Mouse (Mus musculus): ENCODE measurements around the gene Macrod1.
A peak's percentile ranks its signal among the peaks of the same experiment; 100 is the strongest.

The Macrod1 gene

DNA sequence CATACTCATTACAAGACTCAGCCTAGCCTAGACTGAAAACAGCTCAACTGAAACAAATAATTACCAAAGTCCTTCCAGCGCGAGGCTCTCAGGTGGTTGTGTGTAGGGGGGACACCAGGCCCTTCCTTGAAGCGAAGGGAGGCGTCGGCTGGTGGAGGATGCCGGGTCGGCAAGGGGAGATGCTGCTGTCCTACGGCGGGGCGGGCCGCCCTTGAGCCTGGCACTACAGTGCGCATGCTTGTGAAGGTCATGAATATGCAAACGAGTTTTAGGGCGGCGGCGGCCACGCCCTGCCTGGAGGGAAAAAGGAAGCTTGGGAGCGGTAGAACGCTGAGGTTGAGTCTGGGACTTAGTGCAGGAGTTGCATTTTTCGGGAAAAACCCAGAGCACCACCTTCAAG lies 87.2 kb downstream of the Macrod1 start:
- no peak for DNase-seq

DNA sequence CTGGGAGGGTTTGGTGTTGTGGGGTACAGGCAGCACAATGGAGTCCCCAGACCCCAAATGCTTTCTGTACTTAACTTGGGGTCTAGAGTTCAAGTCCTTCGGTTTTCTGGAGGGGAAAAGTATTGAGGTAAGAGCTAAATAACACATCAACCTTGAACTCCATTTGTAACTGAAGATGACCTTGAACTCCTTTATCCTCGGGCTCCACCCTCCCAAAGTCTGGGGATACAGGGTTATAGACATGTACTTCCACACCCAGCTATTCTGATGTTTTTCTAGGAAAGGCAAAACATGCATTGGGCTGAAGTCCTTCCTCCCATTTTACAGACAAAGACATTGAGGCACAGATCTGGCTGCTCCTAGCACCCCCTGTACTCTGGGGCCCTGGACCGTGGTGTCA lies 87.8 kb downstream of the Macrod1 start:
- no peak for DNase-seq

DNA sequence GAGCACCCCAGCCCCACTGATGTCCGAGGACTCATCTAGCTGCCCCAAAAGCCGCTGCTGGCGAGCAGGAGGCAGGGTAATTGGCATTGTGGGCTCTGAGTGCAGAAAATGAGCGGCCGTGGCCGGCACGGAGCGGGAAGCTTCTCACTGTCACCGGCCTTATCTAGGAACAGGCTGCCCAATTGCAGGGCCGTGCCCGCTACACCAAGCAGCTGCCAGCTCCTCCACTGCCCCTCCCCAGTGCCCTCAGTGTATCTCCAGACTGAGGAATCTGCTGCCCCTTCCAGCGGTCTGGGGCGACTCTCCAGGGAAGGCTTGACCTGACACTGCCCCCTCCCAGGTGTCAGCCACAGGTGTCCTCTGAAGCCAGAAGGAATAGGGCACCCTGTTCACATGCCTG lies 89.8 kb downstream of the Macrod1 start:
- no peak for DNase-seq

DNA sequence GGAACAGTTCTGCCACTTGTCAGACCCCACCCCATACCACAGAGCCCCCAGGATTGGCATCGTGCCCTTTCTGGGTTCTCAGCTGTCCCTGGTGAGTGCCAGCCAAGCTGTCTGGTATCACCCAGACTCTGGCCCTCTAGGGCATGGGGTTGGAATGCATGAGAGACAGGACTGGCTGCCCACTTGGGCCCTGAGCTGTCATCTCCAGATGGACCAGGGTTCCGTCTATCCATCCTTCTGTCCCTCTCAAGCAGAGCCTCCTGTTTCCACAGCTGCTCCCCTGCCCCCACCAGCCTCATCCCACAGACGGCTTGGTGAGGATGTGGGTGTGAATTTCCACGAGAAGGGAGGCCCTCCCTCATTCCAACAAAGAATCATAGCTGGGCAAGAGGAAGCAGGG lies 91.5 kb downstream of the Macrod1 start:
- no peak for DNase-seq

DNA sequence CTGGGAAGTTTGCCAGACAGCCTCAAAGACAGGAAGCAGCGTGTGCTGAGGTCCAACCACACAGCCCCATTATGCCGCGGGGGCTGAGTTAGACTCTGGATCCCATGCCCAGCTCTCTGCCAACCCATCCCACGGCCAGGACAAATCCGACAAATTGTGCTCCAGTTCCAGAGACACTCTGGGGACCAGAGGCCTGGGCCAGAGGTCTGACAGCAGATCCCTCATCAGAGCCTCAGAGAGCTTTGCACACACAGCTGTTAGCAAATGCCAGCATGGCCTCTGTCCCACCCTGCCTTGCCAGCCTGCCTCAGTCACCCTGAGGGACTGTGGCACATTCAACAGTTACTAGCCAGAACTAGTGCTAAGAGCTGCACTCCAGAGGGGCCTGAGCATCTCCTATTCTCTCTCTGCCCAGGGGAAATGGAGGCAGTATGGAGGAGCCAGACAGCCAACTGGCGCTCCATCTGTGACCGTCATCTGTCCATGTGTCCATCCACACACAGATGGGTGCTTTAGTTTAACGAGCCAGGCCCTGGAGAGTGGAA lies 92.0 kb downstream of the Macrod1 start:
- DNase-seq = no peak

DNA sequence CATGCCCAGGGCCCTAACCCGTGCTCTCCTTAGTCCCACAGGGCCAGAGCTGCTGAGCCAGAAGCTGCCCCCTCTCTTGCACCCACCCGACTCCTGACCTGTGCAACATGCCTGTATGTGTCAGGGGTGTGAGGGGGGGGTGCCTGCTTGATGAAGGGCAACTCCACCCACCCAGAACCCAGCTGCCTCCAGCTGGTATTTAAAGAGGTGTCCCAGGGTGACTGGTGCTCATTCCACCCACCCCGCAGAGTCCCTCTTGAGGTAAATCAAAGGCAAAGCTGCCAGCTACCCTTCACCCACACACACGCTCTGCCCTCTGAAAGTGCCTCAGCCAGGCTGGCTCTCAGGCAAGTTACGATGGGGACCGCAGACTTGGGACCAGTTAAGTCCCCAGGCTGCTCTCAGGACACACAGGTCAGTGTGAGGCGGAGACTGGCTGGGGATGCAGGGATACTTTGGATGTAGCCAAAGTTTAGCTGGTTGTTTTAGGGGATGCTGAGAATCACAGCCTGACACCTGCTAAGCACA lies 92.6 kb downstream of the Macrod1 start:
- no peak for DNase-seq

DNA sequence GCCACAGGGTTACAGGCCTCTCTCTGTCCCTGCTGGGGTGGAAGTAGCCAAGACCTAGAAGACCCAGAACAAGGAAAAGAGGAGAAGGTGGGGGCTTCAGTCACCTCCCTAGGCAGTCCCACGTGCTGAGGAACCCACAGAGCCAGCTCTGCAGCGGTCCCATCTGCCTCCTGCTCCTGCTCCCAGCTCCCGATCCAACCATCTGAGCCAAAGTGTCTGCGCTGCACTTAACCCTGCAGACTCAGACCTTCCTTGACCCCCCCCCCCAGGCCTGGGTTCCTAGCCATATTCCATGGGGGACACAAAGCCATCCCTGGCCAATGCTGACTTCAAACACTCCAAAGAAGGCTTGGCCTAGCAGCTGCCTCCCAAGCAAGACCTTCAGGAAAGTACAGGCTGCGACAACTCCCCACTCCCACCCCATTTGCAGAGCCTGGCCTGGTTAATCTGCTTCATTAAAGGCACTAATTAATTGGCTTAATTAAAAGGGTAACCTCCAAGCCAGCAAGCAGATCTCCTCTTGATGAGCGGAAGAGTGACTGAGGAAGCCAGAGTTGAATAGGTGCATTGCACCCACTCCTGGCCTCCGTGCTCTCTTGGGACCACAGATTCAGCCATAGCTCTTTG lies 94.8 kb downstream of the Macrod1 start:
- no peak for DNase-seq

DNA sequence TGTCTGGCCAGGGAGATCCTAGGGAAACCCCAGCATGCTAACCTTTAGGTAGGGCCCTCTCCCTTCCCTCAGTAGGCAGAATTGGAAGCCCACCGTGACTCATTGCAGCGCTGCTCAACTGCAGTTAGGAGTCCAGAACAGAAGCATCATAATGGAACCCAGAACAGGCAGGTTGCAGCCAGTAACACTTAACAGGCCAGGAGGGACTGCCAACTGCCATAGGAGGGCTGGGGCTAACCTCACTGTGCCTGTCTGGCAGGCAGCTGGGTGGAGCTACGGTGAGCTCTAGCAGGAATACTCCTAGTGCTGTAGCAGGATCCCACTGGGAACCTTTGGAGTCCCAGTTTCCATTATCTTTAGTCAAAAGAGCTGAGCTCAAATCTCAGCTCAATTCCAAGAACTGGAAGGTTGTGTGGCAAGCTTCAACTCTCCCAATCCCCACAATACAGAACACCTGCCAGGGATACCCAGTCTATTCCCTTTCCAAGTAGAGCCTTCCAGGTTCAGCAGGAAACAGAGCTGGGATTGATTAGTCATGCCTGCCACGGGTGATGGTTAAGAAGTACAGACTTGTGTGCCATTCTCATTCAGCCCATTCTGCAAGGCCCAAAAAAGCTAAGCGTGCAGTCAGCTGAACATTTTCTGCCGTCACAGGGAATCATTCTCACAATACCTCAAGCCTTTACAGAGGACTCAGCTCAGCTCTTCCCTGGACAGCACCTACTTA lies 95.5 kb downstream of the Macrod1 start:
- DNase-seq = no peak

DNA sequence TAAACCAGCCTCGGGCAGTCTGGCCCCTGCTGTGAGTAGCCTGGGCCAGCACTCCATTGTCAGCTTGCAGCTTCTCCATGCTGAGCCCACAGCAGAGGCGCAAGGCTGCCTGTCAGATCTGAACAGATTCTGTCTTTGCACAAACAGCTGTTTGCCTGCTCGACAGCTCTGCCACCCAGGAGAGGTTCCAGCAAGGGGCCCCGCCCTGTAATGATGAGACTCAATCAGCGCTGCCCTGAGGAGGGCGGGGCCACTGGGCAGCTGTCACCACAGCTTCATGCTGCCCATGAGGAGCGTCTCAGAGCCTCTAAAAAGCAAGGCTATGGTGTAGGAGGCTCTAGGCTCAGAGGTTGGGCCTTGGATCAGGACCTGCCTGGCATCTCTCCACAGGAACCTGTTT lies 96.6 kb downstream of the Macrod1 start:
- DNase-seq = no peak

DNA sequence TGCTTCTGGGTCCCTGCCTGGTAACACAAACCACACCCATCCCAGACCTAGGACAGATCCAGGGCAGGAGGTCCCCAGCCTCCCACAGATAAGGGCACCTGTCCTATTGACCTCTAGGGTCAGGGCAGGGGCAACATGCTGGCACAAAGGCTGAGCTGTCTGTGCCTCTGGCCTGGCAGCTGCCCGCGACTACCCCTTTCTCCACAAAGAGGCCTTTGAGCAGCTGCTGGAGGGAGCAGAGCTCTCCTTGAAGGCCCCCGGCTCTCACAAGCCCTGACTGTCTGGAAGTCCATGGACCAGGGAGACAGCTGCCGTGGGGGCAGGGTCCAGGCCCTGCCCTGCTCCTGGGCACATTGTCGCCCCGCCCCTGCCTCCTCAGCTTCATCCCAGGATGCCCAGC lies 98.6 kb downstream of the Macrod1 start:
- no peak for DNase-seq

DNA sequence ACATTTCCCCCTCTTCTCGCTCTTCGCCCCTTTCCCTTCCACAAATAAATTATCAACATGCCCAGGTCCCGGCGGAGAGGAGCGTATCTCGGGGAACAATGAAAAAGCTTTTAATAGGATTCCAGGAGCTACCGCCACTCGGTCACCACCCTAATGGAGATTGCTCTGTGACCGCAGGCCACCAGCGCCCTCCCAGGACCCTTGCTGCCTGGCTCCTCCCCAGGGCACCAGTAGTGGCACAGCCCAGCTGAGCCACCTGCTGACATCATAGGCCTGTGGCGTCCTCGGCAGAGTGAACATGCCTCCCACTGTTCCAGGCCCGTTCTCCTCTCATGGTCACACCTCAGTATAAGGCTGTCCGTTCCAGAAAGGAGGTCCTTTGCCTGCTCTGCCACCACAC lies 101.1 kb downstream of the Macrod1 start:
- DNase-seq = no peak

DNA sequence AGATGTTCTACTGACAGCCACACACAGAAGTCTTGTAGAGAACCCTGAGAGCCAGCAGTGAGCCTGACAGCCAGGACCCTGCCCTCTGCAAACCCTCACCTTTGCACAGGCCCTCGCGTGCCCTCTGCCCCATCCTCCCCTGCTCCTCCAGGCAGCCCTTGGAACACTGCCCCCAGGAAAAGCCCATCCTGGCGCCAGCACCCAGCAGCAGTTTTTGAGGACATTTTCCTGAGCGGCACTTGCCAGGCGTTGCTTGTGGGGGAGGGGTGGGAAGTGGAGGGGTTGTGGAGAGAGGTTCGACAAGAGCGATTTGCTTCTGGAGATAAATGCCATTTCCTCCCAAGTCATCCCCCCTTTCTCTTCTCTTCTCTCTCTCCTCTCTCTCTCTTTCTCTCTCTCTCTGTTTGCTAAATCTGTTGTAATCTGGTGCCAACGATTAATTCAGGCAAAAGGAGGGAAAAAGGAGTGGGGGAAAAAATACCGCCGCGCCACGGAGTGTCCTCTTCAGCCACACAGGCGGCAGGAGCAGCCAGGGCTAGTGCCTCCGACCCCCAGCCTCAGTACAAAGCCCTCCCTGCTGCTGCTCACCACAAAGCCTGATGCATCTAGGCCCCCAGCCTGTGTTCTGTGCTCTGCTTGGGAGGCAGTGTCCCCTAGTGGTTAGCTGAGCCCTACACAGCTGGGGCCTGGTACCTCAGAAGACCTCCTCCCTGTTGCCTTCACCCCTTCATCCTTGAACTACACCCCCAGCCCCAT lies 103.7 kb downstream of the Macrod1 start:
- peak; percentile 39 for DNase-seq

DNA sequence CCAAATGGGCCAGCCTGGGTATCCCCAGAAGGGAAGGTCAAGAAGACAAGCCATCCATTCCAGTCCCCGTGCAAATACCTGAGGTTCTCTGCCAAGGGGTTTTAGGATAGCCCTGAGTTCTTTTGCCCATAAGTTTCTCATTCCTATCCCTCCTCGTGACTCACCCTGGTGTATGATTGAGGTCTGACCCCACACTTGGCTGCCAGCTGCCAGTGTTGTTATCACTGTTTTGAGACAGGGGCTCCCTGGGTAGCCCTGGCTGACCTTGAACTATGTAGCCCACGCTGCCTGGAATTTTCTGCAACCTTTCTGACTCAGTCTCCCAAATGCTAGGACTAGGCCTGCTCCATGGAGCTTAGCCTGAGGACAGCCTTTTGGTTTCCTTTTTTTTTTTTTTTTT lies 104.5 kb downstream of the Macrod1 start:
- DNase-seq = no peak

DNA sequence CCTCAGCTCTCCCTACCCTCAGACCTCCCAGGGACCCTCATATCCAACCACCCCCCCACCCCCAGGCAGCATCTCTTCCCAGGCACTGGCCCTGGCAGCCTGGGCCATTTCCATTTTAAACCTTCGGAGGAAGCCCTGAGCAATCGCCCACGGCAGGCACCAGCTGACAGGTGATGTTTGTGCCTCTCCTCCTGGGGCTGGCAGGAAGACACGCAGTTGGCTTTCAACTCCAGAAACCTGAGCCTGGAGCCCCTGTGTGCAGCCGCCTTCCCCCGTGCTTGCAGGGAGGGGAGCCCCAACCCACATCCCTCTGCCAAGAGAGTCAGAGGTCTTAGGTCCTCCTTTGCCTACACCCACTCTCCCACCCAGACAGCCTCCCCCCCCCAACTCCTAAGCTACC lies 107.6 kb downstream of the Macrod1 start:
- no peak for DNase-seq

DNA sequence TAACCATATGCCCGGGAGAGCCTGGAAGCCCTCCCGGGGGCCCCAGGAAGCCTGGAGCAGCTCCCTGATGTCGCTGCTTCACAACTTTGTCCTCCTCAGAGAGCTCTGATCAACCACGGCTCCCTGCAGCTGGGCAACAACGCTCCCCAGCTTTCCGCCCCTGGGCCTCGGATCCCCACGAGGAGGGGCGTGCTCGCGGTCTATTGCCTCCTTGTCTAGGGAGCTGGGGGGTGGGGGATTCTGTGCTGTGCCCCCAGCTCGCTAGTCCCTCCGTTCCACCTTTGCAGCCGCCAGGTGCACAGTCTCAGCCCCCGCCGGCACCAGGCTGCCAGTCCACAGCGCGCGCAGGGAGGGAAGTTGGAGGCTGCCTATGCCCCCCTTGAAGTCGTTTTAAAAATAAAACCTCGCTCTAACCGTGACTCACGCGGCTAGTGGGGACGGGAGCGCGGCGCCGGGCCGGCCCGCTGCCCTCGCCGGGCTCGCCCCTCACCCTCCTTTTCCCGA lies 108.3 kb downstream of the Macrod1 start:
- DNase-seq = no peak

DNA sequence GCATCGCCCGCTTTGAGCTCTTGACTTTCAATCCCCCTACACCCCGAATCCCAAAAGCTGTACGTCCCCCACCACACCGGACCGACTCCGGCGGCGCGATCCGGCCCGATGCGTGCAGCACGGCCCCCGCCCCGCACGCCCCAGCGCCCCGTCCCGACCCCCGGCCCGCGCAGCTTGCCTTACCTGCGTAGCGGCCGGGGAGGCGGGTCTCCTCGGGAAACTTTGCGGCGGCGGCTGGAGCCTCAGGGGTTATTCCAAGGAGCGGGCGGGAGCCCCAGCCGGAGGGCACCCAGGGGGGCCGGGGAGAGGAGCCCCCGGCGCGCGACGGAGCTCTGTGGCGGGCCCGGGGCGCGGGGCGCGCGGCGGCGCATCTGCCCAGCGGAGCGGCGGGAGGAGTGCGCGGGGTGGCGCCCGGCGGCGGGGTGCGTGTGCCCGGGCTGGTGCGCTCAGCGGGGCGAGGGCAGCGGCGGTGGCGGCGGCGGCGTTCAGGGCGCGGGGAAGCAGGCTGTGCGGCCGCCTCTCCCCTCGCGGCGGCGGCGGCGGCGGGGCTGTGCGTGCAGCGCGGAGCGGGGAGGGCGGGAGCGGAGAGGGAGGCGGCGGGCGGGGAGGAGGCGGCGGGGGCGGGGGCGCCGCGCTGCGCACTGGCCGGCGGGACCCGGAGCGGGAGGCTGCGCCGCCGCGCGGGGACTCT lies 109.0 kb downstream of the Macrod1 start:
- peak; percentile 59 for DNase-seq

DNA sequence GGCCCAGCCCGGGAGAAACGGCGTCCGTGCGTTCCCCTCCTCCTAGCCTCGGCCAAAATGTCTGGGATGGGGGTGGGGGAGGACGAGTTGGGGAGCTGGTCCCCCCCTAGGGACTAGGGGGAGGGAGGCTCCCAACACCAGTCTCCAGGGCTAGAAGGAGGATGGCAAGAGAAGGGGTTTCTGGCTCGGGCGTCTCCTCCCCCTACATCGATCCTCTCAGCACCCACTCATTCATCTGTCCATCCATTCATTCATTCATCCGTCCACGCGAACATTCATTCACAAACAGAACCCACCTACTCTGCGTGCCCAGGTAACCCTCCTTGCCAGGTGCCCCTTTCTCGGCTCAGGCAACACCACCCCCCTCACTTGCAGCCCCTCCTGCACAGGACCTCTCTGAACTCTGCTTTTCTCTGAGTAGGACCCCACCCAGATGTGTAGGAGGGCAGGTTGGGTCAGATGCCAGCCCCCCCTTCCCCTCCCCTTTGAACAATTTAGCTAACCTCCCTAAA lies 109.6 kb downstream of the Macrod1 start:
- DNase-seq = no peak

DNA sequence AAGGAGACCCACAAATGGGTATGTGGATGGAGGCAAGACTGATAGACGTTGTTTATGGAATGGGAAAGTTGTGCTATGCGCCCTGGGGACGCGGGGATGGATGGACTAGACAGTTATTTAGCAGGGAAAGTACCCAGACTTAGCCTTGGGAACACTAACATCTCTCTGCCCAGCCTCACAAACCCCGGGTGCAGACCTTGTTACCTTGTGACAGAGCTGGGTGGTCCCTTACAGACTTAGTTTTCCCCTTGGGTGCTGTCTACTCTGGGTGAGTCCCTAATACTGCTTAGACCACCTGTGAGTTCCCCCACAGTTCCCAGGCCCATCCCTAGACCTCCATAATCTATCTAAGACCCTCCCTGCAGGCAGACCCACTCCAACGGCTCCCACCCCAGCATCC lies 110.2 kb downstream of the Macrod1 start:
- DNase-seq = no peak

DNA sequence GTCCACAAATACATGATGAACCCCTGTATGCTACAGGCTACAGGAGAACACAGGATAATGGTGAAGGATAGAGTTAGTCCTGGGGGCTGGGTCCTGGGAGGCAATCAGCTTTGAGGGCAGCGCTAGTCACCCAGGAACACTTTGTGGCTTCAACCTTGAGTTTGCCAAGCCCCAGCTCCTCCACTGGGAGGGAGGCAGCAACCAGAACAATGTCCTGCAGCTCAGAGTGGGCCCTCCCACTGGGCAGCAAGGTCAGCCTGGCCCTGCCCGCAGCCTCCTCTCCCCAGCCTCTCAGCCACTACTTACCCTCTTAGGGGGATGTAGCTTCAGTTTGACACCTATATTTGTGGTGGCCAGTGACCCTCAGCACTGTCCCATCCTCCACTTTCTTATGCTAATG lies 111.8 kb downstream of the Macrod1 start:
- no peak for DNase-seq

DNA sequence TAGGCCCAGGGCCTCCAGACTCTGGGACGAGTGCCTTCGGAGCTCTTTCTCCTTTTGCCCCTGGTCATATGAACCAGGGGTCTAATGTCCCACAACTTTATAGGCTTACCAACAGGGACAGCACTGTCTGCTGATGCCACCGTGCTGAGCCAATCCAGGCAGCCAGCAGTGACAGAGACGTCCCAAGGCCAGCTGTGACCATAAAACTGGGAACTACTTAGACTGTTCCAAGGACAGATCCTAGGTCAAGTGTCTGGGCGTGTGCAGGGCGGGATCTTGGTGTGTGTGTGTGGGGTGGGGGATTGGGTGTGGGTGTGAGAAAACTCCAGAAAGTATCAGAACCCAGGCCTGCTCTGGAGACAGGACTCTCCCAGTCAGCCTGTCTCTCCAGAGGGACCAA lies 114.3 kb downstream of the Macrod1 start:
- DNase-seq = no peak

DNA sequence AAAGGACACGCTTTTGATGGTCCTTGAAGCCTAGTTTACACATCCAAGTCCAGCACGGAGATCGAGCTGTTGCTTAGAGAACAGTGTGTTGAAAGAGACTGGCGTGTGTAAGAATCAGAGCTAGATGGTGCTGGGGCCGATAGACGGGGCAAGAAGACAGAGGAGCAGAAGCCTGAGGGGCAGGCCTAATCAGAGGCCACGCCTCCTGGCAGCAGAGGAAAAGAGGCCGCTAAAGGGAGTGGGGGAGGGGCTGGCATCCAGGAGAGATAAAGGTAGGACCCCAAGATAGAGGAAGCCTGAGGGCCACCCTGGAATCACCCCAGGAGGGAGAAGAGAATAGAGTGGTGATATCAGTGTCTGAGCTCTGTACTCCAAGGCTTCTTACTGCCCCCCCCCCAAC lies 114.8 kb downstream of the Macrod1 start:
- DNase-seq = no peak

DNA sequence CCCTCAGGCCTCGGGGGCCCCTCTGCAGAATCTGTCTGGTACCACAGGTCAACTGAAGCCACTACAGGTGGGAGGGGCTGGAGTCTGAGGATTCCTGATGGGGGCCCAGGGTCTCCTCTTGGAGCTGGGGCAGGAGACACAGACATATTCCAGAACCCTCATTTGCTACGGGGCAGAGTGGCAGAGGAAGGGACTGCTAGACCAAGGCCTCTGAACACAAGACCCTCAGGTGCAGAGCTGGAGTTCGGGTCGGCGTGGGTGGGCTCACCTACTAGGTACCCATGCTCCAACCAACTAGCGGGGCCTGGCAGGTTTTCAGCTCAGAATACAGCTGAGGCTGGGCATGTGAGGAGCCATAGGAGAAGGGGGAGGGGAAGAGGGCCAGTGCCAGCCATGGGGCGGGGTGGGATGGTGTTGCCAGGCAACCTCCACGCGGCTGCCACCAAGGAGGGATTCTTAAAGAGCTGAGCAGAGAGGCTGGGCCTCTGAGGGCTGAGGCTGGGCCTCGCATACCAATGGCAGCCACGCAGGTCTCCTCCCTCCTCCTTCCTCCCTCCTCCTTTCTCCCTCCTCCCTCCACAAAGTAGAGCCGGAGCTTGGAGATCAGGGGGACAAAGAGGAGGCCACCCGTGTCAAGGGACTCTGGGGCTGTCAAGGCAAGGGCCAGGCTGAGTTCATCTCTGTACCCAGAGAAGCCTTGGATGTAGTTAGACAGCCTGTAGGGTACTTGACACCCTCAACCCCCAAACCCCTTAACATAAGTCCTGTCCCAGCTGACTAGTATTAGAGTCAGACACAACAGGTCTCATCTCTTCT lies 115.6 kb downstream of the Macrod1 start:
- DNase-seq = no peak

Data from cerebellum, adult 11 months (tissue).